Mouse (Mus musculus) ES-Bruce4 (cell line): ENCODE measurements at regions not wholly inside any gene's neighbourhood (a gene's known extent, or its start where the extent isn't known, plus 50 kb on each side); places are given as distances from the start of the nearest gene placed in this dataset.

Source experiments
- CTCF ChIP-seq: IDR thresholded peaks from one replicate; pipeline ENCODE4 v1.8.1; 2011; ENCODE audit warnings: low read depth, low read length
- EP300 ChIP-seq: IDR thresholded peaks from 2 replicates; pipeline ENCODE4 v1.6.1; 2011; ENCODE audit warnings: low read depth, low read length; ENCODE audit not compliant: insufficient read depth
- POLR2A ChIP-seq: IDR thresholded peaks from one replicate; pipeline ENCODE4 v1.8.1; 2011; ENCODE audit warnings: low read length; ENCODE audit not compliant: insufficient read depth

DNA sequence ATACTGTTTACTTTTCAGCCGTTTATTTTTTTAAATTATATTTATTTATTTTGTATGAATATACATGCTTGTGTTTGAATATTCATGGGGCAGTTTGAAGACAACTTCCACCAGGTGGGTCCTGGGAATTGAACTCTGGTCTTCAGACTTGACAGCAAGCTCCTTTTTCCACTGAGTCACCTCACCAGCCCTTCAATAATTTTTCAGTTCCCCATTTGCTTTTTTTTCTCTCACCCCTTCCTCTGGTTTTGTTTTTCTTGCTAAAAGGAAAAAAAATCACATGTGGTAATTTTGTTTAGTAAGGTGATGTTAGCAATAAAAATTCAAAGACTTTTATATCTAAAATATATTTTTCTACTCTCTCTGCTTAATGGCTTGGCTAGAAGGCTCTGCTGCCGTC, 64.9 kb upstream of the Slc34a2 start:
- TF ChIP-seq EP300: no peak
- no peak for TF ChIP-seq CTCF
- no peak for TF ChIP-seq POLR2A
